ENCODE assay signal across 10 mouse cellular contexts in genomic region chr19:58452941-58453551, GRCm38 (mm10). TPM values are rescaled to one million over a fixed set of nuclear protein-coding genes. Genes with fewer than 3 reads are reported as not detected.
DNase-seq lines count a peak whose midpoint lies in the region; ATAC-seq and TF ChIP-seq lines count a peak whose summit lies in the region.
"Had no signal": no experiment of that assay in that cellular context is flagged by ENCODE, and none has a peak within 500 bp of the region (broad histone marks: within the 10 kb centered on the region; RNA-seq: fewer than 3 reads in every experiment).

No protein-coding gene starts in this region.

- peak overlapping the region; percentile 1; the same call in 1 of the 2 replicates for H3K9ac ChIP-seq in forebrain, embryonic 16.5 days (replicated peaks; ENCODE audit: low read depth, low read length)
- H3K9ac ChIP-seq in liver, embryonic 11.5 days (ENCODE audit: low read depth, low read length) = peak overlapping the region; percentile 22; the same call in 1 of the 2 replicates

- H3K4me2 ChIP-seq in forebrain, embryonic 16.5 days (ENCODE audit: low read length) = peak overlapping the region; percentile 75
- peak overlapping the region; percentile 75 for H3K4me2 ChIP-seq in liver, embryonic 11.5 days

- peaks cover 26% of the 10 kb centered on the region for H3K4me1 ChIP-seq in spleen, adult 2 months (ENCODE audit: control insufficient read depth, insufficient read depth, insufficient read length)
- H3K4me1 ChIP-seq in forebrain, embryonic 16.5 days (replicated peaks; ENCODE audit: control insufficient read depth, insufficient read depth, low read length) = peaks cover 44% of the 10 kb centered on the region
- H3K4me1 ChIP-seq in liver, embryonic 11.5 days (replicated peaks; ENCODE audit: control insufficient read depth, insufficient read depth, low read length) = peaks cover 3% of the 10 kb centered on the region; the same call in 1 of the 2 replicates
- peaks cover 20% of the 10 kb centered on the region for H3K4me1 ChIP-seq in olfactory bulb, adult 2 months (ENCODE audit: control insufficient read depth, insufficient read depth, low read length)
- peaks cover 12% of the 10 kb centered on the region; the same call in 1 of the 2 replicates for H3K4me1 ChIP-seq in cerebellum, adult 2 months (ENCODE audit: control insufficient read depth, insufficient read depth, low read length)

- WGBS in spleen, adult 2 months = 3% methylated on average over 20 of the region's 20 CpGs
- 11% methylated on average over 20 of the region's 20 CpGs for WGBS in forebrain, embryonic 16.5 days
- 6% methylated on average over 20 of the region's 20 CpGs for WGBS in liver, embryonic 11.5 days
- WGBS in olfactory bulb, adult 2 months = 27% methylated on average over 20 of the region's 20 CpGs
- 18% methylated on average over 20 of the region's 20 CpGs for WGBS in cerebellum, adult 2 months

- H3K27me3 ChIP-seq in spleen, adult 2 months (ENCODE audit: control insufficient read depth, insufficient read depth, low read length) = peaks cover 15% of the 10 kb centered on the region
- peaks cover 23% of the 10 kb centered on the region for H3K27me3 ChIP-seq in forebrain, embryonic 16.5 days (replicated peaks; ENCODE audit: control insufficient read depth, insufficient read depth, low read length)
- H3K27me3 ChIP-seq in liver, embryonic 11.5 days (replicated peaks; ENCODE audit: control insufficient read depth, insufficient read depth, low read length) = peaks cover 56% of the 10 kb centered on the region
- peaks cover 2% of the 10 kb centered on the region; the same call in 1 of the 2 replicates for H3K27me3 ChIP-seq in cerebellum, adult 2 months (ENCODE audit: control insufficient read depth, insufficient read depth, low read length)

- ATAC-seq in forebrain, embryonic 16.5 days = no peak
- ATAC-seq in hematopoietic stem cell, adult 5-6 weeks (replicated peaks in 1 of 2; ENCODE audit: insufficient read depth in 1 of 2, low FRiP score in 2 of 2, low TSS enrichment in 1 of 2, low read depth in 1 of 2, poor library complexity in 2 of 2, severe bottlenecking in 2 of 2) = peak; percentile 34 to 48
- no peak for ATAC-seq in liver, embryonic 11.5 days (replicated peaks; ENCODE audit: low FRiP score)

- peak in 1 of 2 experiments; percentile 14 for DNase-seq in spleen, adult 2 months (ENCODE audit: low read depth in 1 of 2, low spot score in 2 of 2)
- DNase-seq in spleen, adult 12 weeks (ENCODE audit: low spot score) = no peak
- no peak for DNase-seq in liver, embryonic 11.5 days (ENCODE audit: low spot score)
- DNase-seq in cerebellum, adult 2 months = no peak
- no peak for DNase-seq in cerebellum, adult 11 months

- TF ChIP-seq POLR2A in spleen, adult 2 months (IDR thresholded peaks at IDR 0.05; ENCODE audit: low read depth, low read length) = no peak
- no peak for TF ChIP-seq POLR2A in olfactory bulb, adult 2 months (IDR thresholded peaks at IDR 0.05; ENCODE audit: insufficient read depth, low read depth, low read length)
- TF ChIP-seq POLR2A in cerebellum, adult 2 months (IDR thresholded peaks at IDR 0.05; ENCODE audit: borderline replicate concordance, insufficient read depth, low read length) = no peak

- H3K27ac ChIP-seq in spleen, adult 2 months (ENCODE audit: insufficient read depth, low read length) = no peak overlapping the region
- no peak overlapping the region for H3K27ac ChIP-seq in forebrain, embryonic 16.5 days (ENCODE audit: low read length)
- no peak overlapping the region for H3K27ac ChIP-seq in liver, embryonic 11.5 days (ENCODE audit: low read depth, low read length)
- H3K27ac ChIP-seq in olfactory bulb, adult 2 months (ENCODE audit: insufficient read depth, low read depth, low read length) = no peak overlapping the region
- H3K27ac ChIP-seq in cerebellum, adult 2 months (ENCODE audit: insufficient read depth, low read length) = no peak overlapping the region

- H3K36me3 ChIP-seq in spleen, adult 2 months (ENCODE audit: control insufficient read depth, insufficient read depth, low read length) = no peaks in the 10 kb centered on the region
- H3K36me3 ChIP-seq in forebrain, embryonic 16.5 days (ENCODE audit: control insufficient read depth, insufficient read depth) = no peaks in the 10 kb centered on the region
- H3K36me3 ChIP-seq in liver, embryonic 11.5 days (ENCODE audit: control insufficient read depth, insufficient read depth, low read length) = 0 out of 2 replicates have a peak, but pooled peaks cover 2% of the 10 kb centered on the region

- H3K9me3 ChIP-seq in forebrain, embryonic 16.5 days (ENCODE audit: control insufficient read depth, low read length) = no peaks in the 10 kb centered on the region
- H3K9me3 ChIP-seq in liver, embryonic 11.5 days (ENCODE audit: control insufficient read depth, low read length) = no peaks in the 10 kb centered on the region

- peak overlapping the region; percentile 57 for H3K4me3 ChIP-seq in spleen, adult 2 months (ENCODE audit: extremely low read depth, insufficient read depth, insufficient read length)
- H3K4me3 ChIP-seq in forebrain, embryonic 16.5 days (replicated peaks; ENCODE audit: low read length) = peak overlapping the region; percentile 45
- H3K4me3 ChIP-seq in liver, embryonic 11.5 days (ENCODE audit: low read depth, low read length) = peak overlapping the region; percentile 50
- H3K4me3 ChIP-seq in olfactory bulb, adult 2 months (ENCODE audit: insufficient read depth, low read depth, low read length) = peak overlapping the region; percentile 2; the same call in 1 of the 2 replicates
- H3K4me3 ChIP-seq in cerebellum, adult 2 months (replicated peaks; ENCODE audit: insufficient read depth, low read depth, low read length) = no peak overlapping the region

- TF ChIP-seq CTCF in spleen, adult 2 months (IDR thresholded peaks at IDR 0.05; ENCODE audit: extremely low read depth, insufficient read depth, insufficient read length, insufficient replicate concordance) = no peak
- no peak for TF ChIP-seq CTCF in olfactory bulb, adult 2 months (IDR thresholded peaks at IDR 0.05; ENCODE audit: insufficient read depth, low read depth, low read length)
- TF ChIP-seq CTCF in cerebellum, adult 2 months (IDR thresholded peaks at IDR 0.05; ENCODE audit: borderline replicate concordance, insufficient read depth, low read depth, low read length) = no peak

RNA-seq across cellular contexts. Expression of gene Gfra1, which starts 2.7 kb away (rescaled TPM):
- polyA plus RNA-seq in spleen, adult 2 months (2012; rRNA removed) = 0.09 and 0.82 TPM in 2 replicates
- polyA plus RNA-seq in forebrain, embryonic 16.5 days (2015; fragmentation: Nextera tagmentation; extraction: Ambion mirVana) = 12.5 and 17.3 TPM in 2 replicates
- 0.40 and 1.4 TPM in 2 replicates for total RNA-seq in hematopoietic stem cell, adult 5-6 weeks (2017)
- 10.7 and 11.4 TPM in 2 replicates for polyA plus RNA-seq in liver, embryonic 11.5 days (2014; fragmentation: Nextera tagmentation; extraction: Ambion mirVana)
- not detected in 2 replicates for polyA plus RNA-seq in olfactory bulb, adult 2 months (2012; ENCODE audit: insufficient read depth, insufficient read length, low replicate concordance, missing spikeins)
- 11.9 and 14.1 TPM in 2 replicates for polyA plus RNA-seq in cerebellum, adult 2 months (2012; rRNA removed)

RNA-seq across cellular contexts. Expression of gene Ccdc172, which starts 58.7 kb away (rescaled TPM):
- not detected in 2 replicates for polyA plus RNA-seq in spleen, adult 2 months (2012; rRNA removed)
- not detected in 2 replicates for polyA plus RNA-seq in forebrain, embryonic 16.5 days (2015; fragmentation: Nextera tagmentation; extraction: Ambion mirVana)
- total RNA-seq in hematopoietic stem cell, adult 5-6 weeks (2017) = not detected in 2 replicates
- polyA plus RNA-seq in liver, embryonic 11.5 days (2014; fragmentation: Nextera tagmentation; extraction: Ambion mirVana) = not detected in 2 replicates
- polyA plus RNA-seq in olfactory bulb, adult 2 months (2012; ENCODE audit: insufficient read depth, insufficient read length, low replicate concordance, missing spikeins) = not detected in 2 replicates
- not detected in 2 replicates for polyA plus RNA-seq in cerebellum, adult 2 months (2012; rRNA removed)
- total RNA-seq: adrenal gland, adult 18-20 months; left cerebral cortex, postnatal 10 days had no signal

Comparison
In these comparisons a context has a peak if more than half of its experiments do, and no peak if none do; other contexts are left out.
1. ATAC-seq: peak in hematopoietic stem cell, adult 5-6 weeks (2 of 2); none in forebrain, embryonic 16.5 days (single experiment) and liver, embryonic 11.5 days (single experiment).